In genomic region chr16:97879134-97879533, GRCm38 (mm10) we compare ENCODE assay signal across 9 mouse cellular contexts. TPM values are rescaled to one million over a fixed set of nuclear protein-coding genes. Genes with fewer than 3 reads are reported as not detected.
DNase-seq lines count a peak whose midpoint lies in the region; ATAC-seq and TF ChIP-seq lines count a peak whose summit lies in the region.
"Had no signal": no experiment of that assay in that cellular context is flagged by ENCODE, and none has a peak within 500 bp of the region (broad histone marks: within the 10 kb centered on the region; RNA-seq: fewer than 3 reads in every experiment).

No protein-coding gene starts in this region.

- peak; percentile 38 to 58 for DNase-seq in left cerebral cortex, adult 18-20 months (ENCODE audit: low spot score in 2 of 2)
- DNase-seq in left cerebral cortex, adult 11 months (ENCODE audit: low spot score): no peak
- DNase-seq in liver, embryonic 14.5 days (ENCODE audit: low read depth in 3 of 3, low spot score in 3 of 3): peak; percentile 13 to 34 (median 26)
- peak; percentile 62 to 80 for DNase-seq in spleen, postnatal 10 days (ENCODE audit: low spot score in 2 of 2)

- H3K9me3 ChIP-seq in ES-Bruce4 (replicated peaks; ENCODE audit: control insufficient read depth, insufficient read depth, low read length, poor library complexity, severe bottlenecking): no peaks in the 10 kb centered on the region
- H3K9me3 ChIP-seq in liver, embryonic 14.5 days (ENCODE audit: control insufficient read depth, low read length): no peaks in the 10 kb centered on the region
- H3K9me3 ChIP-seq: neural tube, embryonic 13.5 days had no signal

- TF ChIP-seq POLR2A in ES-Bruce4 (IDR thresholded peaks at IDR 0.05; ENCODE audit: insufficient read depth, low read length): no peak

- no peaks in the 10 kb centered on the region for H3K36me3 ChIP-seq in ES-Bruce4 (ENCODE audit: control insufficient read depth, insufficient read depth, low read length, poor library complexity, severe bottlenecking)
- H3K36me3 ChIP-seq in liver, embryonic 14.5 days (replicated peaks; ENCODE audit: control insufficient read depth, insufficient read depth, low read depth): no peaks in the 10 kb centered on the region

- no peak overlapping the region for H3K27ac ChIP-seq in ES-Bruce4 (ENCODE audit: insufficient read depth, low read length)
- no peak overlapping the region for H3K27ac ChIP-seq in liver, embryonic 14.5 days
- H3K27ac ChIP-seq: heart, embryonic 13.5 days; neural tube, embryonic 13.5 days had no signal

- H3K4me1 ChIP-seq in ES-Bruce4 (ENCODE audit: control insufficient read depth, insufficient read depth, low read length): no peaks in the 10 kb centered on the region
- H3K4me1 ChIP-seq in liver, embryonic 14.5 days (replicated peaks; ENCODE audit: control insufficient read depth in 2 of 2, insufficient read depth in 2 of 2, low read length in 1 of 2): no peaks in the 10 kb centered on the region
- H3K4me1 ChIP-seq: heart, embryonic 13.5 days; neural tube, embryonic 13.5 days had no signal

- no peaks in the 10 kb centered on the region for H3K27me3 ChIP-seq in ES-Bruce4 (ENCODE audit: control insufficient read depth, insufficient read depth, low read length, poor library complexity, severe bottlenecking)
- no peaks in the 10 kb centered on the region for H3K27me3 ChIP-seq in liver, embryonic 14.5 days (ENCODE audit: control insufficient read depth, insufficient read depth, low read length)
- H3K27me3 ChIP-seq: heart, embryonic 13.5 days; neural tube, embryonic 13.5 days had no signal

- TF ChIP-seq CTCF in ES-Bruce4 (IDR thresholded peaks at IDR 0.05; ENCODE audit: low read depth, low read length): peak; percentile 43
- TF ChIP-seq CTCF in liver, embryonic 14.5 days (IDR thresholded peaks at IDR 0.05; ENCODE audit: low read depth): peak; percentile 83

- no peak overlapping the region for H3K4me2 ChIP-seq in liver, embryonic 14.5 days (ENCODE audit: low read depth)
- H3K4me2 ChIP-seq: heart, embryonic 13.5 days; neural tube, embryonic 13.5 days had no signal

- peak; percentile 68 for ATAC-seq in activated CD4-positive, CD25-positive, alpha-beta regulatory T cell, adult 4 months
- ATAC-seq in erythroid progenitor cell, adult 5-6 weeks (replicated peaks; ENCODE audit: low FRiP score, poor library complexity, severe bottlenecking): peak; percentile 79
- ATAC-seq in liver, embryonic 14.5 days (ENCODE audit: insufficient read depth): no peak

- no peak for TF ChIP-seq EP300 in ES-Bruce4 (IDR thresholded peaks at IDR 0.05; ENCODE audit: insufficient read depth, low read depth, low read length)
- TF ChIP-seq EP300 in liver, embryonic 14.5 days (IDR thresholded peaks at IDR 0.05; ENCODE audit: low read depth): no peak

- no peak overlapping the region for H3K4me3 ChIP-seq in ES-Bruce4 (ENCODE audit: low read depth, low read length)
- H3K4me3 ChIP-seq in liver, embryonic 14.5 days (ENCODE audit: insufficient read depth in 1 of 2, low read depth in 2 of 2, low read length in 2 of 2): no peak overlapping the region
- H3K4me3 ChIP-seq: heart, embryonic 13.5 days; neural tube, embryonic 13.5 days had no signal

- H3K9ac ChIP-seq in ES-Bruce4 (ENCODE audit: low read depth, poor library complexity, severe bottlenecking): no peak overlapping the region
- no peak overlapping the region for H3K9ac ChIP-seq in liver, embryonic 14.5 days (replicated peaks)
- H3K9ac ChIP-seq: heart, embryonic 13.5 days; neural tube, embryonic 13.5 days had no signal

- WGBS in liver, embryonic 14.5 days (ENCODE audit: insufficient replicate concordance): 53% methylated on average over 1 of the region's 1 CpGs

RNA-seq across cellular contexts. Expression of gene Prdm15, which starts 27.5 kb away (rescaled TPM):
- 10 to 100 TPM; 17.9 to 19.3 TPM for total RNA-seq in left cerebral cortex, adult 18-20 months (2021)
- polyA plus RNA-seq in ES-Bruce4 (2011; ENCODE audit: insufficient read depth, insufficient read length, low read depth, missing spikeins): 15.4 and 19.9 TPM in 2 replicates
- polyA plus RNA-seq in activated CD4-positive, CD25-positive, alpha-beta regulatory T cell, adult 4 months (2017; shearing (Covaris generic)): 10 to 100 TPM; 10.6 to 14.5 TPM
- total RNA-seq in erythroid progenitor cell, adult 5-6 weeks (2015; ENCODE audit: low replicate concordance): 1.8 and 2.9 TPM in 2 replicates
- total RNA-seq in erythroid progenitor cell, adult 5-6 weeks (2017; ENCODE audit: low replicate concordance): 0.90 and 2.5 TPM in 2 replicates
- polyA plus RNA-seq in liver, embryonic 14.5 days (2012; rRNA removed): 2.3 and 3.4 TPM in 2 replicates
- 1.7 and 2.7 TPM in 2 replicates for polyA plus RNA-seq in liver, embryonic 14.5 days (2014; fragmentation: Nextera tagmentation; extraction: Ambion mirVana)
